Mouse (Mus musculus): ENCODE measurements around the gene Gm20509.

GRCm38 (mm10) chr9:73101536-73101935 lies 734 bp upstream of the Gm20509 start, which contains the start of gene Khdc3:
- TF ChIP-seq CTCF (IDR thresholded peaks at IDR 0.05; ENCODE audit: borderline replicate concordance, control insufficient read depth, extremely low read depth, insufficient read depth, low read length, poor library complexity) (no peak), POLR2A (IDR thresholded peaks at IDR 0.05; ENCODE audit: control insufficient read depth, extremely low read depth, insufficient read depth, low read length, poor library complexity) (no peak)

All from thymus, adult 2 months (tissue).